Mouse (Mus musculus) megakaryocyte, embryonic 14.5 days (primary cell): ENCODE results near the gene Tnfsf8.

Experiments used
- FLI1 ChIP-seq: IDR thresholded peaks from 2 replicates; pipeline ENCODE4 v1.6.1; 2012; ENCODE audit warnings: low read length, inconsistent platforms, mixed read lengths
- GATA1 ChIP-seq: IDR thresholded peaks from 3 replicates; pipeline ENCODE4 v1.6.1; 2012; ENCODE audit warnings: mixed read lengths, low read length, inconsistent platforms, borderline replicate concordance

DNA sequence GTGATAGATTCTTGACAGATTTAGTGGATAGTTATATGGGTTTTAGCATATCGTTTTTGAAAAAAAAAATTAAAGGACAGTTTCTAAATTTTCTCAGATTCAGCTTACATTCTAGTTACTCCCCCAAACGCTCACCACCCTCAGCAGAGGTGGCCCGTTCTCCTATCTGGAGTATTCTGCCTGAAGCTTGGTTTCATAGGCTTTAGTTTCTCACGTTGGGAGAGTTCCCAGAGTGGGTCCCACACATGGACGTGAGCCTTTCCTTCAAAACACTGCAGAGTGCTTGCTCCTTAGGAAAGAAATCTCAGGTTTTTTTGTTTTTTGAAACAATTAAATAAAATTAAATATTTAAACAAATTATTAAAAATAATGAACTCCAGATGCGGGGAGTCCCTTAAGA lies 4.4 kb downstream of the Tnfsf8 start:
- no peak for TF ChIP-seq GATA1
- no peak for TF ChIP-seq FLI1
